Mouse (Mus musculus): ENCODE results near the gene Cirbp. TPM values are rescaled to one million over a fixed set of nuclear protein-coding genes. Genes with fewer than 3 reads are reported as not detected.
A peak's percentile ranks its signal among the peaks of the same experiment; 100 is the strongest.

Cirbp gene
- polyA plus RNA-seq, 1 experiment = 30.9 TPM

- Histone ChIP-seq H3K27me3 (ENCODE audit: control insufficient read depth, insufficient read depth, insufficient read length) (no peaks in the 10 kb centered on the region), H3K36me3 (ENCODE audit: control insufficient read depth, insufficient read depth) (peaks cover 11% of the 10 kb centered on the region), H3ac (ENCODE audit: control insufficient read depth, insufficient read length, low read depth) (no peak overlapping the region), H3K79me3 (ENCODE audit: low read depth) (no peaks in the 10 kb centered on the region), H3K4me3 (ENCODE audit: insufficient read depth, poor library complexity, severe bottlenecking) (no peak overlapping the region), H3K79me2 (ENCODE audit: control insufficient read depth, insufficient read depth) (no peaks in the 10 kb centered on the region)
- TF ChIP-seq CTCF (IDR thresholded peaks at IDR 0.05; ENCODE audit: control insufficient read depth, insufficient read depth, insufficient read length) = no peak
- no peak for TF ChIP-seq MYOG (IDR thresholded peaks at IDR 0.05; ENCODE audit: control insufficient read depth, extremely low read depth, insufficient read length)
- no peak for TF ChIP-seq CEBPB (IDR thresholded peaks at IDR 0.05; ENCODE audit: low read depth)
- no peak for TF ChIP-seq FOSL1 (IDR thresholded peaks at IDR 0.05; ENCODE audit: insufficient read depth, low read length, poor library complexity, severe bottlenecking)
- no peak for TF ChIP-seq MAX (IDR thresholded peaks at IDR 0.05)
- TF ChIP-seq USF1 (IDR thresholded peaks at IDR 0.05; ENCODE audit: low read depth) = no peak
- no peak for TF ChIP-seq MYOD1 (IDR thresholded peaks at IDR 0.05; ENCODE audit: control insufficient read depth, insufficient read length, low read depth)
These were observed 30.1 kb upstream of the Cirbp start for GRCm38 (mm10) chr10:80135641-80136040.

GRCm38 (mm10) chr10:80136179-80136951, 29.4 kb upstream of the Cirbp start:
- no peak overlapping the region for H3ac ChIP-seq (ENCODE audit: control insufficient read depth, insufficient read length, low read depth)
- H3K36me3 ChIP-seq (ENCODE audit: control insufficient read depth, insufficient read depth) = peaks cover 7% of the 10 kb centered on the region
- no peaks in the 10 kb centered on the region for H3K79me3 ChIP-seq (ENCODE audit: low read depth)
- H3K4me3 ChIP-seq (ENCODE audit: insufficient read depth, poor library complexity, severe bottlenecking) = no peak overlapping the region
- H3K79me2 ChIP-seq (ENCODE audit: control insufficient read depth, insufficient read depth) = no peaks in the 10 kb centered on the region
- TF ChIP-seq MAX (IDR thresholded peaks at IDR 0.05) = no peak
- TF ChIP-seq USF1 (IDR thresholded peaks at IDR 0.05; ENCODE audit: low read depth) = no peak
- TF ChIP-seq MYOG (IDR thresholded peaks at IDR 0.05; ENCODE audit: control insufficient read depth, extremely low read depth, insufficient read length) = no peak
- TF ChIP-seq CEBPB (IDR thresholded peaks at IDR 0.05; ENCODE audit: low read depth) = no peak
- TF ChIP-seq MYOD1 (IDR thresholded peaks at IDR 0.05; ENCODE audit: control insufficient read depth, insufficient read length, low read depth) = no peak
- TF ChIP-seq FOSL1 (IDR thresholded peaks at IDR 0.05; ENCODE audit: insufficient read depth, low read length, poor library complexity, severe bottlenecking) = no peak
- TF ChIP-seq CTCF (IDR thresholded peaks at IDR 0.05; ENCODE audit: control insufficient read depth, insufficient read depth, insufficient read length) = no peak
- H3K27me3 ChIP-seq (ENCODE audit: control insufficient read depth, insufficient read depth, insufficient read length) = no peaks in the 10 kb centered on the region

- no peaks in the 10 kb centered on the region for H3K79me3 ChIP-seq (ENCODE audit: low read depth)
- no peak overlapping the region for H3K4me3 ChIP-seq (ENCODE audit: insufficient read depth, poor library complexity, severe bottlenecking)
- H3K79me2 ChIP-seq (ENCODE audit: control insufficient read depth, insufficient read depth) = peaks cover under 1% of the 10 kb centered on the region
- no peaks in the 10 kb centered on the region for H3K27me3 ChIP-seq (ENCODE audit: control insufficient read depth, insufficient read depth, insufficient read length)
- TF ChIP-seq MYOD1 (IDR thresholded peaks at IDR 0.05; ENCODE audit: control insufficient read depth, insufficient read length, low read depth) (no peak), FOSL1 (IDR thresholded peaks at IDR 0.05; ENCODE audit: insufficient read depth, low read length, poor library complexity, severe bottlenecking) (no peak), MYOG (IDR thresholded peaks at IDR 0.05; ENCODE audit: control insufficient read depth, extremely low read depth, insufficient read length) (no peak), MAX (IDR thresholded peaks at IDR 0.05) (no peak), USF1 (IDR thresholded peaks at IDR 0.05; ENCODE audit: low read depth) (no peak), CTCF (IDR thresholded peaks at IDR 0.05; ENCODE audit: control insufficient read depth, insufficient read depth, insufficient read length) (no peak), CEBPB (IDR thresholded peaks at IDR 0.05; ENCODE audit: low read depth) (no peak)
- peaks cover 6% of the 10 kb centered on the region for H3K36me3 ChIP-seq (ENCODE audit: control insufficient read depth, insufficient read depth)
- no peak overlapping the region for H3ac ChIP-seq (ENCODE audit: control insufficient read depth, insufficient read length, low read depth)
These were observed 28.7 kb upstream of the Cirbp start for GRCm38 (mm10) chr10:80136952-80137625.

GRCm38 (mm10) chr10:80137626-80138552, 27.9 kb upstream of the Cirbp start:
- Histone ChIP-seq H3ac (ENCODE audit: control insufficient read depth, insufficient read length, low read depth) (peak overlapping the region; percentile 88), H3K79me3 (ENCODE audit: low read depth) (peaks cover 7% of the 10 kb centered on the region), H3K79me2 (ENCODE audit: control insufficient read depth, insufficient read depth) (peaks cover 8% of the 10 kb centered on the region), H3K36me3 (ENCODE audit: control insufficient read depth, insufficient read depth) (no peaks in the 10 kb centered on the region), H3K27me3 (ENCODE audit: control insufficient read depth, insufficient read depth, insufficient read length) (no peaks in the 10 kb centered on the region), H3K4me3 (ENCODE audit: insufficient read depth, poor library complexity, severe bottlenecking) (peak overlapping the region; percentile 37)
- TF ChIP-seq CEBPB (IDR thresholded peaks at IDR 0.05; ENCODE audit: low read depth) (no peak), MAX (IDR thresholded peaks at IDR 0.05) (no peak), CTCF (IDR thresholded peaks at IDR 0.05; ENCODE audit: control insufficient read depth, insufficient read depth, insufficient read length) (no peak), FOSL1 (IDR thresholded peaks at IDR 0.05; ENCODE audit: insufficient read depth, low read length, poor library complexity, severe bottlenecking) (no peak), MYOG (IDR thresholded peaks at IDR 0.05; ENCODE audit: control insufficient read depth, extremely low read depth, insufficient read length) (no peak), USF1 (IDR thresholded peaks at IDR 0.05; ENCODE audit: low read depth) (no peak), MYOD1 (IDR thresholded peaks at IDR 0.05; ENCODE audit: control insufficient read depth, insufficient read length, low read depth) (no peak)
